Mouse (Mus musculus) kidney, embryonic 16.5 days (tissue): ENCODE data around the gene Olfr1137. TPM values are rescaled to one million over a fixed set of nuclear protein-coding genes. Genes with fewer than 3 reads are reported as not detected.

Source experiments
- ATAC-seq: fragments of 200-750 bp; cut with Nextera tagmentation; 2 replicates; pipeline ENCODE4 v1.8.0; 2017; ENCODE audit warnings: moderate TSS enrichment; ENCODE audit not compliant: low FRiP score, low TSS enrichment
- H3K27ac ChIP-seq: fragments of 300-500 bp; sonication (generic); 2 replicates; pipeline ENCODE4 v1.5.1; 2014; ENCODE audit warnings: low read length
- H3K27me3 ChIP-seq: fragments of 300-500 bp; sonication (generic); 2 replicates; pipeline ENCODE4 v1.6.1; 2014; ENCODE audit warnings: low read length, control low read depth, mixed read lengths; ENCODE audit not compliant: insufficient read depth
- H3K36me3 ChIP-seq: fragments of 300-500 bp; sonication (generic); 2 replicates; pipeline ENCODE4 v1.6.1; 2014; ENCODE audit warnings: low read length, control low read depth, mixed read lengths; ENCODE audit not compliant: insufficient read depth
- H3K4me1 ChIP-seq: fragments of 300-500 bp; sonication (generic); 2 replicates; pipeline ENCODE4 v1.6.1; 2014; ENCODE audit warnings: low read length, control low read depth, mixed read lengths; ENCODE audit not compliant: insufficient read depth
- H3K4me2 ChIP-seq: fragments of 300-500 bp; sonication (generic); replicated peaks from 2 replicates; pipeline ENCODE4 v1.6.1; 2014; ENCODE audit warnings: low read depth, low read length
- H3K4me3 ChIP-seq: fragments of 300-500 bp; sonication (generic); 2 replicates; pipeline ENCODE4 v1.5.1; 2014; ENCODE audit warnings: mild to moderate bottlenecking, low read length
- H3K9ac ChIP-seq: fragments of 300-500 bp; sonication (generic); replicated peaks from 2 replicates; pipeline ENCODE4 v1.6.1; 2014; ENCODE audit warnings: low read length
- H3K9me3 ChIP-seq: fragments of 300-500 bp; sonication (generic); 2 replicates; pipeline ENCODE4 v1.6.1; 2016; ENCODE audit warnings: low read length, control low read depth
- WGBS: fragments of 180-500 bp; shearing (Covaris S2); extraction: QIAGEN DNeasy Blood & Tissue Kit; methylation state at CpG from one replicate; pipeline ENCODE4 v1.1.7; 2014; 5-methylcytosine and 5-hydroxymethylcytosine counted together
- polyA plus RNA-seq: library from polyadenylated mRNA; unstranded; fragments of >200 nt; fragmentation: Nextera tagmentation; extraction: Ambion mirVana; gene quantifications from 2 replicates; pipeline ENCODE4 v1.2.1, GENCODE M21; 2015

Olfr1137 gene
- not detected in 2 replicates for polyA plus RNA-seq

DNA sequence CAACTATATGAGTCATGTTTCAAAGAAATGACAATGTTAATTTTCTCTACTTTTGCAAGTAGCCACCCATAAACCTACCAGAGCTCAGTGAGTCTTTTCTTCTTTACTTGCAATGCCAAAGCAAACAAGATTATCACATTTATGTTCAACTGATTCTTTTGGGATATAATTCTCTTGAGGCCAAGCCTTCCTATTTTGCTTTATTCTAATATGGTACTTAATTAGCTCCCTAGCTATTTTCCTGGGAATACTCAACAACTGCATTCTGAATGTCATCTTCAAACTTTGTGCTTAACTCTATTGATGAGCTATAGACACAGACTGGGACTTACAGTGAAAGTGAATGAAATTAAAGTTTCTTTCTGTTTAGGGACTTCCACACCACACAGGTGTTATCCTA, at the start of gene Olfr1137:
TSS of gene Olfr1137 (minus strand) at position 101 of the 400 bp plus-strand sequence.
- Histone ChIP-seq H3K9me3 (no peaks in the 10 kb centered on the region), H3K9ac (no peak within 1 kb of the TSS), H3K27ac (no peak within 1 kb of the TSS), H3K36me3 (no peaks in the 10 kb centered on the region), H3K4me1 (no peaks in the 10 kb centered on the region), H3K27me3 (no peaks in the 10 kb centered on the region), H3K4me3 (no peak within 1 kb of the TSS), H3K4me2 (no peak within 1 kb of the TSS)
- no peak for ATAC-seq

DNA sequence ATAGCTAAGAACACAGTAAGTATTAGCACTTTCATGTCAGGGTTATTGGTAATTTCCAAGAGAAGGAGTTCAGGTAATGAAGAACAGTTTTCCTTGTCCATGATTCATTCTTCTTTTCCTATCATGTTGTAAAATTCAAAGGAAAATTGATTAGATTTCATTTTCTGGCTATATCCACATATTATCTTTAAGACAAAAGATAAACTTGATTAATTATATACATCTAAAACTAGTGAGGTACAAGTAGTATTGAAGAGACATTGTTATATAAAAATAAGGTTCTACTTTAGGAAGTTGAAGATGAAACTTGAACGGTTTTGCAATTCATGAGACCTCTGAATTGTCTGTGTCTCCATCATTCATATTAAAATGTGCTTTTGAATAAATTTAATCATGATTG, 40.9 kb upstream of the Olfr1137 start, which contains the start of gene Olfr1141:
TSS of gene Olfr1141 (minus strand) at position 101 of the 400 bp plus-strand sequence.
- no peak within 1 kb of the TSS for H3K27ac ChIP-seq
- H3K9me3 ChIP-seq, result no peaks in the 10 kb centered on the region
- no peaks in the 10 kb centered on the region for H3K27me3 ChIP-seq
- H3K36me3 ChIP-seq, result no peaks in the 10 kb centered on the region
- H3K9ac ChIP-seq, result no peak within 1 kb of the TSS
- no peak for ATAC-seq
- no peaks in the 10 kb centered on the region for H3K4me1 ChIP-seq
- WGBS, result 82% methylated on average over 1 of the region's 1 CpGs
- no peak within 1 kb of the TSS for H3K4me3 ChIP-seq
- H3K4me2 ChIP-seq, result no peak within 1 kb of the TSS

DNA sequence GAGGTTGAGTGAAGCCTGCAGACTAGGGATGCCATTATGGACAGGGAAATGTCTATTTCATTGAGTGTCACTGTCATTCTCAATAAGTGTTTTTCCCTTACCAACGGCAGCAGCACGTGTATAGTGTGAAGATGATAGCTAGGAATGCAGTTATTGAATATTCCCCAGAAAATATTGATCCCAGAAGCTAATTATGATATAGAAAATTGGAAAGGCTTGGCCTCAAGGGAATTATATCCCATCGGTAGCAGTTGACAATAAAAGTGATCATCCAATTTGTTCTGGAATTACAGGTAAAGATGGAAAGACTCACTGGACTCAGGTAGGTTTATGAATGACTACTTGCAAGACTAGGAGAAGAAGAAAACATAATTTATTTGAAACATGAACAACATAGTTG, 30.5 kb upstream of the Olfr1137 start, which contains the start of gene Olfr1140:
TSS of gene Olfr1140 (plus strand) at position 301 of the 400 bp plus-strand sequence.
- no peaks in the 10 kb centered on the region for H3K36me3 ChIP-seq

DNA sequence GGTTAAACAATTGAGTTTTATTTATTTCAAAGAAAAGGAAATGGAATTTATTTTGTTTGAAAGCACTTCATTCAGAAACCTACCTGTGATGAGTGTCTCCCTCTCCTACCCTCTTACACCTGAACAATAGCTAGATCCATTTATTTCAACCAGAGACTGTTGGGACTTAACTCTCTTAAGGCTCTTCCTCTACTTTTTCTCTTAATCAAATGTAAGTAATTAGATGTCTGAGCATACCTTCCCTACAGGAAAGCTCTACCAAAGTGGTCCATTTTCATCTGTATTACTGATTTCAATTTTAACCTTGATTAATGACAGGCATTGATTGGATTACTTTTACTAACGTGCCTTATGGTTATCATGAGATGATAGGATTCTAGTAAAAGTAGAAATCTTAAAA, 26.9 kb upstream of the Olfr1137 start, which contains the start of gene Olfr1138:
TSS of gene Olfr1138 (minus strand) at position 101 of the 400 bp plus-strand sequence.
- Histone ChIP-seq H3K4me3 (no peak within 1 kb of the TSS), H3K36me3 (no peaks in the 10 kb centered on the region), H3K4me1 (no peaks in the 10 kb centered on the region), H3K27ac (no peak within 1 kb of the TSS), H3K4me2 (no peak within 1 kb of the TSS), H3K27me3 (no peaks in the 10 kb centered on the region), H3K9me3 (no peaks in the 10 kb centered on the region), H3K9ac (no peak within 1 kb of the TSS)
- 78% methylated on average over 1 of the region's 1 CpGs for WGBS
- no peak for ATAC-seq

More for the DNA sequence above, 30.5 kb upstream of the Olfr1137 start, which contains the start of gene Olfr1140:
- Histone ChIP-seq H3K9ac (no peak within 1 kb of the TSS), H3K4me3 (no peak within 1 kb of the TSS), H3K27ac (no peak within 1 kb of the TSS), H3K9me3 (no peaks in the 10 kb centered on the region), H3K4me1 (no peaks in the 10 kb centered on the region), H3K4me2 (no peak within 1 kb of the TSS), H3K27me3 (no peaks in the 10 kb centered on the region)
- no peak for ATAC-seq
- WGBS, result 73% methylated on average over 3 of the region's 3 CpGs

DNA sequence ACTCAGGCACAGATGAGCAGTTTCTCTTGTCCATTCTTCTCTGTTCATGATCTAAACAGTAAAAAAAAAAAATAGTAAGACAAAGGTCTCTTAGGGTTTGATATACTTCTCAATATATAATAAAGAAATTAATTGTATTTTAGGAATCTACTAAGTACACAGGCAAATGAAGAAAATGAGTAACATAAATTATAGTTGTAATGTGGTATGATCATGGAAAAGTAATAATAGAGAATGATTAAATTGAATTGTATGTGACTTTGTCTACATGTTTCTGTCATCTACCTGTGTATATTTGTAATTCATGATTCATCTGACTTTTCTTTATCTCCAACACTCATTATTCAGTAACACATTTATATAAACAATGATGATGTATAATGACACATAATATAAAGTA, 19.1 kb downstream of the Olfr1137 start, which contains the start of gene Olfr1136:
TSS of gene Olfr1136 (minus strand) at position 101 of the 400 bp plus-strand sequence.
- Histone ChIP-seq H3K9ac (no peak within 1 kb of the TSS), H3K27ac (no peak within 1 kb of the TSS), H3K4me3 (no peak within 1 kb of the TSS), H3K27me3 (no peaks in the 10 kb centered on the region), H3K4me1 (no peaks in the 10 kb centered on the region), H3K36me3 (no peaks in the 10 kb centered on the region), H3K9me3 (no peaks in the 10 kb centered on the region), H3K4me2 (no peak within 1 kb of the TSS)
- no peak for ATAC-seq

DNA sequence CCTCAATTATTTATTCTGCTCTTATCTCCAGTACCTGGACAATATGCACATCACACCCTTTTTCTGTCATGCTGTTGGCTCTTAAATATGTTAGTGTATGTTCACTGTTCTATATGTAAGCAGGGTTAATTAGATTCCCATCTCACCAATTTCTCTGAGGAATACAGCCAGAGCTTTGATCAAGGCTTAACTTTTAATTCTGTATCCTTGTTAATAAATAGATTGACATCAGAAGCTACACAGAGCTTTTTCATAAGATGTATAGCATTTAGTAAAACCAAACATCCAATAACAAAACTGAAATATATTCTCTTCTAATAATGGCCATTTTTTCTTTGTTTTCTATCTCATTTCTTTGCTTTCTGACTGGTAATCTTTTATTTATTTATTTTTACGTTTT, 39.4 kb downstream of the Olfr1137 start, which contains the start of gene Olfr1135:
TSS of gene Olfr1135 (minus strand) at position 101 of the 400 bp plus-strand sequence.
- Histone ChIP-seq H3K4me2 (no peak within 1 kb of the TSS), H3K4me3 (no peak within 1 kb of the TSS), H3K27ac (no peak within 1 kb of the TSS), H3K27me3 (no peaks in the 10 kb centered on the region), H3K36me3 (no peaks in the 10 kb centered on the region), H3K4me1 (no peaks in the 10 kb centered on the region), H3K9ac (no peak within 1 kb of the TSS), H3K9me3 (no peaks in the 10 kb centered on the region)
- no peak for ATAC-seq
- WGBS, result 14% methylated on average over 1 of the region's 1 CpGs

Other genes starting within 250 kb of the Olfr1137 start
- not detected in 2 replicates for gene Pramel7, start 216.1 kb downstream of the Olfr1137 start, polyA plus RNA-seq
- not detected in 2 replicates for gene Pramel6, start 206.6 kb downstream of the Olfr1137 start, polyA plus RNA-seq
- not detected in 2 replicates for gene Olfr153, start 181.4 kb downstream of the Olfr1137 start, polyA plus RNA-seq
- not detected in 2 replicates for gene Olfr1128, start 167.6 kb downstream of the Olfr1137 start, polyA plus RNA-seq
- gene Olfr1129, start 139.3 kb downstream of the Olfr1137 start, polyA plus RNA-seq, result not detected in 2 replicates
- not detected in 2 replicates for gene Olfr1130, start 107.0 kb downstream of the Olfr1137 start, polyA plus RNA-seq
- not detected in 2 replicates for gene Olfr1131, start 86.1 kb downstream of the Olfr1137 start, polyA plus RNA-seq
- gene Olfr1132, start 75.6 kb downstream of the Olfr1137 start, polyA plus RNA-seq, result not detected in 2 replicates
- not detected in 2 replicates for gene Olfr1133, start 65.8 kb downstream of the Olfr1137 start, polyA plus RNA-seq
- gene Olfr1134, start 54.7 kb downstream of the Olfr1137 start, polyA plus RNA-seq, result not detected in 2 replicates
- not detected in 2 replicates for gene Olfr1135, start 39.5 kb downstream of the Olfr1137 start, polyA plus RNA-seq
- not detected in 2 replicates for gene Olfr1136, start 19.2 kb downstream of the Olfr1137 start, polyA plus RNA-seq
- gene Olfr1138, start 26.8 kb upstream of the Olfr1137 start, polyA plus RNA-seq, result not detected in 2 replicates
- not detected in 2 replicates for gene Olfr1140, start 30.6 kb upstream of the Olfr1137 start, polyA plus RNA-seq
- not detected in 2 replicates for gene Olfr1141, start 40.8 kb upstream of the Olfr1137 start, polyA plus RNA-seq
- gene Olfr152, start 66.3 kb upstream of the Olfr1137 start, polyA plus RNA-seq, result not detected in 2 replicates
- not detected in 2 replicates for gene Olfr1143, start 87.4 kb upstream of the Olfr1137 start, polyA plus RNA-seq
- not detected in 2 replicates for gene Olfr1145, start 96.6 kb upstream of the Olfr1137 start, polyA plus RNA-seq
- gene Olfr1148, start 117.4 kb upstream of the Olfr1137 start, polyA plus RNA-seq, result not detected in 2 replicates
- not detected in 2 replicates for gene Olfr1150-ps1, start 130.8 kb upstream of the Olfr1137 start, polyA plus RNA-seq
- not detected in 2 replicates for gene Olfr1151, start 142.7 kb upstream of the Olfr1137 start, polyA plus RNA-seq
- gene Olfr1152, start 153.3 kb upstream of the Olfr1137 start, polyA plus RNA-seq, result 0.03 TPM in 1 of 2 replicates, not detected in the other
- not detected in 2 replicates for gene Olfr1153, start 181.8 kb upstream of the Olfr1137 start, polyA plus RNA-seq
- gene Olfr1154, start 192.0 kb upstream of the Olfr1137 start, polyA plus RNA-seq, result not detected in 2 replicates
- gene Olfr1155, start 232.0 kb upstream of the Olfr1137 start, polyA plus RNA-seq, result not detected in 2 replicates
- gene Olfr1156, start 239.9 kb upstream of the Olfr1137 start, polyA plus RNA-seq, result not detected in 2 replicates